Mouse (Mus musculus): ENCODE results near the gene Armc12. TPM values are rescaled to one million over a fixed set of nuclear protein-coding genes. Genes with fewer than 3 reads are reported as not detected.

Gene Armc12
- polyA plus RNA-seq, 1 experiment, result 0.58 TPM

DNA sequence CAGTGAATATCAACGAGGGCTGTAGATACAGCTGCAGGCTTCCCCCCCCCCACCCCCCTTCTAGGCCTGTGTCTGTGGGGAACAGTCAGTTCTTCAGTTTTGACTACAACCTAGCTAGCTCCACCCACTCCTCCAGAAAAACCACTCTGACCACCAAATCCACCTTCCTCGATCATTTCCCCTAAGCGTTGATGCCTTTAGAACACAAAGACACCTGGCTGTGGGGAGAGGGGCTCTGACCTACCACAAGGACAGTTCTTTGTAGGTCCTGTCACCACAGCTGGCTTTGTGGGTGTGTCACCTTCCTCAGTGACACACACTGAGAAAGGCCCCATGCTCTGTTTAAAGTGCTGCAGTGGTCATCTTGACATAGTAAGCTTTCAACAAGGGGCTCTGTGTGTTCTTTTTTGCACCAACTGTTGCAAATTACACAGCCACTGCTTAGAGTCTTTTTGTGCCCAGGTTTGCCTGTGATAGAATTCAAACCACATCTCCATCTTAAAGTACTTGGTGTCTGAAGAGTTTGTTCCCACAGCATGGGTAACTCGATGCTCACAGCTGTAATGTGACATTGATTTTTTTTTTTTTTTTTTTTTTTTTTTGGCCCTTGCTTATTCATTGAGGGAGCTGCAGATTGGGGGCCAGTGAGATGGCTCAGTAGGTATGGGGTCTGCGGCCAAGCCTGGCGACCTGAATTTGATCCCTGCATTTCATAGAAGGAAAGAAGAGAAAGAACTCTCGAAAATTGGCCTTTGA, 42.2 kb upstream of the Armc12 start:
- no peak for TF ChIP-seq POLR2A (IDR thresholded peaks at IDR 0.05; ENCODE audit: control insufficient read depth, extremely low read depth, insufficient read depth, low read length, poor library complexity)
- TF ChIP-seq CTCF (IDR thresholded peaks at IDR 0.05; ENCODE audit: borderline replicate concordance, control insufficient read depth, extremely low read depth, insufficient read depth, low read length, poor library complexity), result no peak
- 32% methylated on average over 7 of the region's 7 CpGs for WGBS

DNA sequence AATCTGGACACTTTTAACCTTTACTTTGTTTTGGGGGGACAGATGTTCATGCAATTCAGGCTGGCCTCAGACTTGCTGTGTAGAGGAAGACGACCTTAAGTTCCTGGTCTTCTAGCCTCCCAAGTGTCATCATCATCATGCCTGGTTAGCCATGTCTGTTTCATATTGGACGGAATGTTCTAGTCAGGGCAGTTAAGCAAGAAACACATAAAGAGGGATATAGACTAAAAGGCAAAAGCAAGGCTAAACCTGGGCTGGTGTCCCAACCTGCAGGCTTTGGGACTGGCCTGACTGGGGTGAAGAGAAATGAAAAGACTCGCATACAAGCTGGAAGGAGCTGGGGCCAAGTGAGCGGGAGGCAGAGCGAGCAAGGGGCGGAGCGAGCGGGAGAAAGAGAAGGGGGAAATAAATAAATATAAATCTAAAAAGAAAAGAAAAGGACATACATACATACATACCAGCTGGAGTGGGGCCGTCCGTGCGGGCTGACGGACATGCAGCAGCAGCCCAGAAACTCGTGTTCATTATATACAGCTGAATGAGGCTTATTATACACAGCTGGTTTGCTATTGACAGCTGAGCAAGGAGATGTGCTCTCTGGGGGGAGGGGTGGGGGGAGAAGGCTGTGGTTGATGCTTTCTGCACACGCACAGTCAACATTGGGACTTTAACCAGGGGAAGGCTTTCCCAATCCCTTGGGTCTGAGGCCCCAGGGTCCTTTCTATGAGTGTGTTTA, 39.4 kb upstream of the Armc12 start:
- no peak for TF ChIP-seq CTCF (IDR thresholded peaks at IDR 0.05; ENCODE audit: borderline replicate concordance, control insufficient read depth, extremely low read depth, insufficient read depth, low read length, poor library complexity)
- TF ChIP-seq POLR2A (IDR thresholded peaks at IDR 0.05; ENCODE audit: control insufficient read depth, extremely low read depth, insufficient read depth, low read length, poor library complexity), result no peak
- Histone ChIP-seq H3K4me1 (replicated peaks; ENCODE audit: control insufficient read depth, insufficient read depth, low read length) (peaks cover 32% of the 10 kb centered on the region), H3K36me3 (ENCODE audit: control insufficient read depth, insufficient read depth, low read length) (no peaks in the 10 kb centered on the region), H3K27ac (ENCODE audit: control insufficient read depth, insufficient read depth, low read length) (no peak overlapping the region), H3K4me3 (ENCODE audit: control insufficient read depth, insufficient read depth, low read length) (no peak overlapping the region), H3K27me3 (ENCODE audit: control insufficient read depth, insufficient read depth, low read length) (no peaks in the 10 kb centered on the region)
- no peak for DNase-seq
- WGBS, result 85% methylated on average over 14 of the region's 14 CpGs

More for the DNA sequence above, 42.2 kb upstream of the Armc12 start:
- no peaks in the 10 kb centered on the region for H3K27me3 ChIP-seq (ENCODE audit: control insufficient read depth, insufficient read depth, low read length)
- no peak overlapping the region for H3K4me3 ChIP-seq (ENCODE audit: control insufficient read depth, insufficient read depth, low read length)
- peak; percentile 47 for DNase-seq
- peaks cover 33% of the 10 kb centered on the region for H3K4me1 ChIP-seq (replicated peaks; ENCODE audit: control insufficient read depth, insufficient read depth, low read length)
- H3K27ac ChIP-seq (ENCODE audit: control insufficient read depth, insufficient read depth, low read length), result peak overlapping the region; percentile 66
- no peaks in the 10 kb centered on the region for H3K36me3 ChIP-seq (ENCODE audit: control insufficient read depth, insufficient read depth, low read length)

DNA sequence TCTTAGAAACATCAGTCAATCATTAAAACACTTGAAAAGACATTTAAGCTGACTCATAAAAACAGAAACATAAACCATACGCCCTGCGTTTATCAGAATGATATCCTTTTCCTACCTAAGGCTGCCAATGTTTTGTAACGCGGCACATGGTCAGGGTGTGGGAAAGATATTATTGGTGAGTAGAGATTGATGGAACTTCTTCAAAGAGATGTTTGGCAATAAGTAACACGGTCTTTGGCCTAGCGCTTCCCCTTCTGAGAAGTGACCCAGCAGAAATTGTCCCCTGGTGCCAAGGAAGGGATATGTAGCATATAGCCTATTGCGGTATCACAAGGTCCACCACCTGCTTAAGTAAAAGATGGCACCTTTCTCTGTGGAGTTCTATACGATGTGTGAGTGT, 34.8 kb upstream of the Armc12 start:
- Histone ChIP-seq H3K27ac (ENCODE audit: control insufficient read depth, insufficient read depth, low read length) (no peak overlapping the region), H3K36me3 (ENCODE audit: control insufficient read depth, insufficient read depth, low read length) (no peaks in the 10 kb centered on the region), H3K27me3 (ENCODE audit: control insufficient read depth, insufficient read depth, low read length) (no peaks in the 10 kb centered on the region), H3K4me1 (replicated peaks; ENCODE audit: control insufficient read depth, insufficient read depth, low read length) (peaks cover 12% of the 10 kb centered on the region), H3K4me3 (ENCODE audit: control insufficient read depth, insufficient read depth, low read length) (no peak overlapping the region)
- 92% methylated on average over 8 of the region's 8 CpGs for WGBS
- no peak for DNase-seq
- TF ChIP-seq POLR2A (IDR thresholded peaks at IDR 0.05; ENCODE audit: control insufficient read depth, extremely low read depth, insufficient read depth, low read length, poor library complexity) (no peak), CTCF (IDR thresholded peaks at IDR 0.05; ENCODE audit: borderline replicate concordance, control insufficient read depth, extremely low read depth, insufficient read depth, low read length, poor library complexity) (no peak)

DNA sequence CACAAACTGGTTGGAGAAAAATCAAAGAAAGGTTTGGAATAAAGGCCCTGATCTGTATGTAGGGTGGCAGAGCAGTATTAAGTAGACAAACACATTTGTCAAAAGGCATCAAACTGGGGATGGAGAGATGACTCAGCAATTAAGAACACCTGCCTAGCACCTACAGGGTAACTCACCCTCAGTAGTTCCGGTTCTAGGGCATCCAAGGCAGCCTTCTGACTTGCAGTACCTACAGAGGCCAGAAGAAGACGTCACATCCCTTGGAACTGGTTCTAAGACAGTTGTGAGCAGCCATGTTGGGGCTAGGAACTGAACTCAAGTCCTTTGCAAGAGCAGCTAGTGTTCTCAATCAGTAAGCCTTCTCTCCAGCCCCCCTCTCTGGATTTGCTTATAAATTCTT, 31.4 kb upstream of the Armc12 start:
- H3K4me1 ChIP-seq (replicated peaks; ENCODE audit: control insufficient read depth, insufficient read depth, low read length), result peaks cover 21% of the 10 kb centered on the region
- no peak for DNase-seq
- 71% methylated on average over 2 of the region's 2 CpGs for WGBS
- no peak overlapping the region for H3K27ac ChIP-seq (ENCODE audit: control insufficient read depth, insufficient read depth, low read length)
- TF ChIP-seq POLR2A (IDR thresholded peaks at IDR 0.05; ENCODE audit: control insufficient read depth, extremely low read depth, insufficient read depth, low read length, poor library complexity) (no peak), CTCF (IDR thresholded peaks at IDR 0.05; ENCODE audit: borderline replicate concordance, control insufficient read depth, extremely low read depth, insufficient read depth, low read length, poor library complexity) (no peak)
- H3K4me3 ChIP-seq (ENCODE audit: control insufficient read depth, insufficient read depth, low read length), result no peak overlapping the region
- H3K27me3 ChIP-seq (ENCODE audit: control insufficient read depth, insufficient read depth, low read length), result no peaks in the 10 kb centered on the region
- no peaks in the 10 kb centered on the region for H3K36me3 ChIP-seq (ENCODE audit: control insufficient read depth, insufficient read depth, low read length)

DNA sequence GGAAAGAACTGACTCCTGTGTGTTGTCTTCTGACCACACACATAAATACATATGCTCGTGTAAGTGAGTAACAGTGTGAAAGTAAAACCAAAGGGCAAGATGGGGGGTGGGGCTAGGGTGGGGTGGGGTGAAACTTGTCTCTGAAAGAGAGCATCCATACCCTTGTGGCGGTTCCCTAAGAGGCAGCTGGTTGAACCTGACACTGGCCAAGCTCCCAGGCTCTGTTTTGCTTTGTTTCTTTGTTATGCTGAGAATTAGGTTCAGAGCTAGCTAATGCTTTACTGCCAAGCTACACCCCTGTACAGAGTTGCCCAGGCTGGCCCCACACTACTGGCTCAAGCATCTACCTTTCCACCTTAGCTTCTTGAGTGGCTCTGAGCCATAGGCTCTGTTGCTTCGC, 30.1 kb upstream of the Armc12 start:
- Histone ChIP-seq H3K27ac (ENCODE audit: control insufficient read depth, insufficient read depth, low read length) (no peak overlapping the region), H3K36me3 (ENCODE audit: control insufficient read depth, insufficient read depth, low read length) (no peaks in the 10 kb centered on the region), H3K27me3 (ENCODE audit: control insufficient read depth, insufficient read depth, low read length) (no peaks in the 10 kb centered on the region), H3K4me1 (replicated peaks; ENCODE audit: control insufficient read depth, insufficient read depth, low read length) (peaks cover 32% of the 10 kb centered on the region), H3K4me3 (ENCODE audit: control insufficient read depth, insufficient read depth, low read length) (no peak overlapping the region)
- 73% methylated on average over 3 of the region's 3 CpGs for WGBS
- DNase-seq, result no peak
- no peak for TF ChIP-seq POLR2A (IDR thresholded peaks at IDR 0.05; ENCODE audit: control insufficient read depth, extremely low read depth, insufficient read depth, low read length, poor library complexity)
- no peak for TF ChIP-seq CTCF (IDR thresholded peaks at IDR 0.05; ENCODE audit: borderline replicate concordance, control insufficient read depth, extremely low read depth, insufficient read depth, low read length, poor library complexity)

DNA sequence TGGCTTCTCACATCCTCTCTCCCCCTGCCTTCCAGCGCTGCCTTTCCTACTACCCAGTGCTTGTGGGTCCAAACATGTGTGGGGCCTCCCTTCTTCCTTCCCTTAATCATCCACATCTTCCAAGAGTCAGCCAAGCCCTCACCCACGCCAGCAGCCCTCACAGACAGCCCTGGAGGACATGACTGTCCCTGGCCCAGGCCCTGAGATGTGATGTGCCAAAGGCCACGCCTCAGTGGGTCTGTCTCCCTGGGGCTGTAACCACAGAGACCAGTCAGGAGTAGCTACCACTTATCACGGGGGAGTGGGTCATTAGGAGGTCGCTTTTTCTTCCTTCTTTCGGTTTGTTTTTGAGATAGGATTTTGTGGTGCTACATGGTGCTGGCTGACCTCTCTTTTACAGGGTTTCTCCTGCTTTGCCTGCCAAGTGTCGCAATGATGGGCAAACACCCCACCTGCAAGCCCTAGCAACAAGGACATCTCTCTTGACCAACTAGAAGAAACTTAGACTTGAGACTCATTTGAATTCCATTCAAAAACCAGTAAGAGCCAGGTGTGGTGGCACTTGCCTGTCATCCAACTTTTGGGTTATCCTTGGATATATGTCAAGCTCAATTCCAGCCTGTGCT, 28.3 kb upstream of the Armc12 start:
- H3K36me3 ChIP-seq (ENCODE audit: control insufficient read depth, insufficient read depth, low read length), result no peaks in the 10 kb centered on the region
- WGBS, result 72% methylated on average over 7 of the region's 7 CpGs
- H3K27ac ChIP-seq (ENCODE audit: control insufficient read depth, insufficient read depth, low read length), result no peak overlapping the region
- H3K27me3 ChIP-seq (ENCODE audit: control insufficient read depth, insufficient read depth, low read length), result no peaks in the 10 kb centered on the region
- no peak for TF ChIP-seq POLR2A (IDR thresholded peaks at IDR 0.05; ENCODE audit: control insufficient read depth, extremely low read depth, insufficient read depth, low read length, poor library complexity)
- no peak for TF ChIP-seq CTCF (IDR thresholded peaks at IDR 0.05; ENCODE audit: borderline replicate concordance, control insufficient read depth, extremely low read depth, insufficient read depth, low read length, poor library complexity)
- H3K4me3 ChIP-seq (ENCODE audit: control insufficient read depth, insufficient read depth, low read length), result no peak overlapping the region
- DNase-seq, result no peak
- H3K4me1 ChIP-seq (replicated peaks; ENCODE audit: control insufficient read depth, insufficient read depth, low read length), result peaks cover 50% of the 10 kb centered on the region
